Mouse (Mus musculus) G1E-ER4 (cell line): ENCODE data around the gene Srebf1. TPM values are rescaled to one million over a fixed set of nuclear protein-coding genes. Genes with fewer than 3 reads are reported as not detected.

Experiments
- GATA1 ChIP-seq: IDR thresholded peaks from one replicate; pipeline ENCODE4 v1.8.0; 2012; ENCODE audit warnings: low read length, inconsistent platforms
- polyA plus RNA-seq: library from polyadenylated mRNA; stranded (reverse); fragments of >175 nt; gene quantifications from 2 replicates; pipeline ENCODE4 v1.2.3, GENCODE M21; 2012

Srebf1 gene
- 403 and 421 TPM in 2 replicates for polyA plus RNA-seq

GRCm38 (mm10) chr11:60222469-60223236, at the start of gene Srebf1:
Gene Srebf1 (minus strand): TSS chr11:60222581.
- TF ChIP-seq GATA1, result no peak

DNA sequence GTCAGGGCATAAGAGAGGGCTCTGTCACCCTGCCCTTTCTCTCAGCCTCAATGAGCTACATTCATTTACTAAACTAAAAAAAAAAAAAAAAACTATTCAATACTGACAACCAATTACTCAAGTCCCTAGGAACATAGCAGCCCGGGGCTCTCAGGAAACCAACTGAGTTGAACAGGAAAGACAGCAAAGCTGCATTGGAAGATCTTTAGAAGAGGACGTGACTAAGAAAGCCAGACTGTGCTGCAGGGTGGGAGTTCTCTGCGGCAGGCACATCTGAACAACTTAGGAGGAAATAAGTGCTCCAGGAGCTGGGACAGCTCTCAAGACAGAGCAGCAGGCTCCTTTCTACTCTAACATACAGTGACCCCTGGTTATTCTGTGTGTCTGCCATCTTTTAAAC, 46.2 kb upstream of the Srebf1 start:
- no peak for TF ChIP-seq GATA1

DNA sequence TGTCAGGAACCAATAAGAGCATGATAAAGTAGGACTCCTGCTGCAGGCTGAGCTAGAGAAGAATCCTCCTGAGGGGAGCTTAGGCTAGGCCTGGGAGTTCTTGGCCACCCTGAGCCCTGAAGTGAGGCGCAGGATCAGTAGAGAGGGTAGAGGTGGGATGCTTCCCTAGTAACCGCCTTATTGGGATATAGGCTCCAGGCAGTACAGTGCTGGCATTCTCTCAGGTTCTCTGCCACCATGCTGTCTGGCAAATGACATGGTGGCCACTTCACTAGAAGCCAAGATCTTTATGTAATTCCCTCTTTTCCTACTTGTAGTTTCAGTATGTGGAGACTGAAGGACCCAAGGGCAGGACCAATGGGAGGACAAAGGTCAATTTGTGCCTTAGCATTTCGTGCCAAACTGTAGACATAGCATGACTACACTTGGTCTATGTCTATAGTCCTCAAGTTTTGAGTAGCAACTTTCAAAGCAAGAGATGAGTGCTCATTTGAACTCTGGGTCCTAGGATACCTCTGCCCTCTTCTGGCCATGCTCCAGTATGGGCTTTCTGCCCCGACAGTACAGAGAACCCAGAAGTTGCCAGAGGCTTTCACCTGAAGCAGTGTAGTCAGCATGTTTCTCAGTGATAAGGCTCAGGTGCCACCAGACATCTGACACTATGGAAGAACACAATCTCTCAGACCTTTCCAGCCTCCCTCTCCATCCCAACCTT, 43.0 kb upstream of the Srebf1 start:
- no peak for TF ChIP-seq GATA1

DNA sequence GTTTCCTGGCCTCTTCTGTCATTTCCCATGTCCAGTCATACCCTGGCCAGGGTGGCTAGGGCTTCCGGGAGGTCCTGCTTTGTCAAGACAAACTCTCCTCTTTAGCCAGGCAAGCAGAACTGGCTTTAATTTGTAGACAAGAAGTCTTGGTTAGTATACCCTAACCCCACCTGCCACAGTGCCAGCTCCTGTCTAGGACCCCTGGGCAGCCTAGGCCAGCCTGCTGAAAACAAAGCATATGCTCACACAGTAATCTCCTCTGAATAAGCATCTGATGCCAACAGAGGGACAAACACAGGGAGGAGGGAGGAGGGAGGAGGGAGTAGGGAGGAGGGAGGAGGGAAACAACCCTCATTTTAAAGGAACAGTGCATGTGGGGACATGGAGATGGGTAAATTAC, 42.3 kb upstream of the Srebf1 start:
- TF ChIP-seq GATA1, result no peak

DNA sequence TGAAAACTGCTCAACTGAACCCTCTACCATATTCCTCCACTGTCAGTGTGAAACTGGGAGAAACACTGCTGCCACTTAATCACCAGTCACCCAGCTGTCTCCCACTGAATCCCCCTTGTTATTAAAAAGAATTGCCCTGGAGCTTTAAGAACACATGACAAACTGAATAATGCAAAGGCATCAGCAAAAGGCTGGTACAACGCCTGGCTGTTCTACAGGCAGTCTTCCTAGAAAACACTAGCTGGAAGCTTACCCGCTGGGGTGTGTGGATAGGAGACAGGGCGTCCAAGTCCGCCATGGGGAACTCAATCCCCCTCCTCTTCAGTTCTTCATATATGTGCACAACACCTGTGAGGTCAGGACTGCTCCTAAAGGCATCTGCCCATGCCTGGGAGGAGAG, 40.0 kb upstream of the Srebf1 start:
- no peak for TF ChIP-seq GATA1

- no peak for TF ChIP-seq GATA1
These were observed 38.4 kb upstream of the Srebf1 start for GRCm38 (mm10) chr11:60260743-60261142.

- no peak for TF ChIP-seq GATA1
These were observed 35.3 kb upstream of the Srebf1 start for GRCm38 (mm10) chr11:60257696-60258095.

DNA sequence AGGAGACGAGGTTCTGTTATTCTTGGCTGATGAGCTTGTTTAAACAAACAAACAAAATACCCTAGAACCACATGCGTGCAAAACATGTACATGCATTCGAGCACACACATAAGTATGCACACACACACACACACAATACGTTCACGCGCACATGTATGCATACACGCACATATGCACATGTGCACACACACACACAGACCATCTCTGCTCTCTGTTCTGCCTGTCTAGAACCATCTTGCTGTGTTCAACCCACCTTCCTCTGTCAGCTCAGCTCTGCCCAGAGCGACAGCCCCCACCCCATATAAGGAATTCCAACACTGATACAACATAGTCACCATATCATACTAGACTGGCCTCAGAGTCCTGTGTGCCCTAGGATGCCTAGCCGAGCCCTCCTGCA, 34.3 kb upstream of the Srebf1 start:
- no peak for TF ChIP-seq GATA1

GRCm38 (mm10) chr11:60256176-60256681, 33.8 kb upstream of the Srebf1 start:
- no peak for TF ChIP-seq GATA1

DNA sequence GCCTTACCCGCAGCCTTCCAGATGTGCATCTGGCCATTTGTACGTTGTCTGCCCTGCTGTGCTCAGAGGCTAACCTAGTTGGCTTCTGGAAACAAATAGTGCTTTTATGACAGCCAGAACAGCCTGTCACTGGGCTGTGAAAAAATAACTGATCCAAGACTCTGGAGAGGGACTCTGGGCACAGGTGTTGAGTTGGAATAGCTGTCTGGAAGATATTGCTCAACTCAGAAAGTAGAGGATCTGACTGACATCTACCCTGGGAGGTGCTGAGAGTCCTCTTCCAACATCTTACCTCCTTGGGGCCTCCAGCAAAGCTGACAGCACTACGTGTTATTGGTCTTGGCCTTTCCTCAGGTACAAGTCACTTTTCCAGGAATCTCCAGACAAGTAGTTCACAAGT, 33.3 kb upstream of the Srebf1 start:
- no peak for TF ChIP-seq GATA1

GRCm38 (mm10) chr11:60255181-60255580, 32.8 kb upstream of the Srebf1 start:
- no peak for TF ChIP-seq GATA1

DNA sequence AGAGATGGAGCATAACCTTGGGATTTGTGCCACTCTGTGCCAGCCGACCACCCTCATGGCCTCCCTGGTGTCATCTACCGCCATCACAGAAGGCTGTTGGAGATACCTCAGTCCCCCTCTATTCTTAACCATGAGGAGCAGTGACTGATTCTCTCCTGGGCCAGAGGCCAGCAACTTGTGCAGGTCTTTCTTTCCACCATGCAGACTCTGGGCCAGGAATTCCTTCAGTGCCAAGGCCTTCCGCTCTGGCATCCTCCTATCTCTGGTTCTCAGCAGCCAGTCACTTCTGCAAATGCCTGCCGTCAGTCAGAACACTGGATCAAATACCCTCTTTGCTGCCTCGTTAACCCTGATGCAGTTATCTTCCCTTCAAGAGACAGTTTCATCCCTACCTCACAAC, 31.9 kb upstream of the Srebf1 start:
- no peak for TF ChIP-seq GATA1

- TF ChIP-seq GATA1, result no peak
These were observed 31.2 kb upstream of the Srebf1 start for GRCm38 (mm10) chr11:60253546-60253945.

DNA sequence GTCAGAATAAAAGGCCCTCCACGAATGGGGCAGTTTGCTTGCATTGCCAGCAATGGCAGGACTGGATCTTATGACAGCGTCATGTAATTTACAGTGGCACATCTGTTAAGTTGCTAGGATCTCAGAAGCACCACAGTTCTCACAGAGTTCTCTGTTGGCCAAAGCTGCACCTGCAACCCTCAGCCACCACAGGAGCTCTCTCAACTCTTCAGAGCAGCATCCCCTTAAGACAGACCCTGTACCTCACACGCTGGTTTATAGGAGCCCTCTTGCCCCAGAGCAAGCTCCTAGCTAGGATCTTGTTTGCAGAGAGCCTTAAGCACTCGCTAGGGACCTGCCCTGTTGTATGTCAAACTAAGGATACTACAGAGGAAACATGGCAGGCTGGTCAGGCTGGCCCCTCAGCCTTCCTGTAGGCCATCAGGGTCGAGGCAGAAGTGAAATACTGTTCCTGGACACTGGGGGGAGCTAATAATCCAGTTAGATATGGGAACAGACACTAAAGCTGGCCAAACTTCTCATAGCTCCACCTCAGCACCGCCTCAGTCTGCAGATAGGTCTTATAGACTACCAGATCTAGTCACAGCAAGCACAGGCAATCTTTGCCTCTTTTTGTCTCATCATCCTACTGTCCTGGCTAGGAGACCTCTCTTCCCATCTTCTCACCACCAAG, 28.7 kb upstream of the Srebf1 start:
- no peak for TF ChIP-seq GATA1

GRCm38 (mm10) chr11:60249885-60250284, 27.5 kb upstream of the Srebf1 start:
- TF ChIP-seq GATA1, result no peak

DNA sequence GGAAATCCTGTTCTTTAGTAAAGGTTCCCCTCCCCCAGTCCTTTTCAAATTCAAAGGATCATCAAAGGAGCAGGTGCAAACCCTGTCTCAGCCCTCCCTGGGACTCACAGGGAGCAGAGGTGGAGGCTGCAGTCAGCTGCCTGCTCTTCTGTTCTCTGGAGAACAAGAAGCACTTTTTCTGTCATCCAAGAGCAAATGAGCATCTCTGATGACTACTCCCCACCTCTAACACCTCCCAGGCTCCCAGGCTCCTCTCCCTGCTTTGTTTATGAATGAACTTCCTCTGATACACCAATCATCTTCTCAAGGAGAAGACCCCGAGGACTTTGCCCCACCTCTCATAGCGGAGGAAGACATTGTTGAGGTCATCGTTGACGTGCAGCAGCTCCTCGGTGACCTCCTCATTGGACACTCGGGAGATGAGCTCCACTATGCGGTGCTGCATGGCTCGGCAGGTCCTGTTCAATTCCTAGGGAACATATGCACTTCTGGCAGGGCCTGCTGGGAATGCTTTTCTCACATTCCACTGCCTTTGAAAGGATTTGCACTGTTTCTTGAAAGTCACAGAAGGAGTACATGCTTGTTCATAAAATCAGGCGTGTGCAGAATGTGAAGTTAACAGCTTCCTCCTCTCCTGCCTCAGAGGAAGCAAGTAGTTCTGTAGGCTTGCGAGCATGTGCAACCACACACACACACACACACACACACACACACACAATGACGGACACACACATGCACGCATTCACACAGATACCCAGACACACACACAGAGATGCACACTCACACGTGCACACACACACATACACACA, 26.4 kb upstream of the Srebf1 start:
- TF ChIP-seq GATA1, result no peak
